Mouse (Mus musculus): Measurements from ENCODE around the gene Ndufa3.

- no peak for TF ChIP-seq CTCF (IDR thresholded peaks at IDR 0.05; ENCODE audit: low read depth, low read length)
- TF ChIP-seq POLR2A (IDR thresholded peaks at IDR 0.05; ENCODE audit: borderline replicate concordance, low read depth, low read length), result no peak
Measured at GRCm38 (mm10) chr7:3666921-3667391, 49.8 kb downstream of the Ndufa3 start.

Measured in bone marrow macrophage, adult 2 months (primary cell).